Mouse (Mus musculus): ENCODE data around the gene Ccdc194.

The Ccdc194 gene

GRCm38 (mm10) chr8:71474785-71475701, 50.5 kb downstream of the Ccdc194 start:
- no peak for DNase-seq

DNA sequence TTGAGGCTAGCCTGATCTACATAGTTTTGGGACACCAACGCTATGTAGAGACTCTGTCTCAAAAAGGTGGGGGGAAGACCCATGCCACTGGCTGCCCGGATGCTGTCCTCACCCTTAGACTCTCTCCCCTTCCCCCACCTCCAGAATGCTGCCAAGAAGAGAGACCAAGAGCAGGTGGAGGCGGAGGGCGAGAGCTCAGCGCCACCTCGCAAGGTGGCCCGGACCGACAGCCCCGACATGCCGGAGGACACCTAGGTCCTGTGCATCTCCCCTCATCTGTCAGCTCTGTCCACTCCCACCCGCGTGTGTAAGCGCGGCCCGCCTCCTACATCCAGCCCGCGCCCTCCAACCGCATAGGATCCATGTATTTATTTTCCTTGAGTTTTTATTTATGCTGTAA, 51.2 kb downstream of the Ccdc194 start:
- DNase-seq: no peak

- DNase-seq: no peak
Observed at GRCm38 (mm10) chr8:71472601-71473386, 52.7 kb downstream of the Ccdc194 start.

GRCm38 (mm10) chr8:71471861-71472260, 53.6 kb downstream of the Ccdc194 start:
- DNase-seq: no peak

DNA sequence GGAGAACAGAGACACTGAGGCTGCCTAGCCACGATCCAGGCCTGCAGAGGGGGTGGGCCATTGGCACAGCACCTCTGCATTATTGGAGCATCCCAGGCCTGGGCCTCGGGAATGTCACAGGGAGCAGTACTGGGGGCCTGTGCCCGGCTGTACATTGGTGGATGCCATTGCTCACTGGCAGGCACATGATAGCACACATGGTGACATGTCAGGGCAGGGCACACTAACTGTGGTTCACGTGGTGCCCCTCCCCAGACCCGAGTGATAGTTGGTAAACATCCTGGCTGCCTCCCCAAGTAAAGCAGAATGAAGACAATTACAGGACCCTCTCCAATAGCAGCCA, 54.6 kb downstream of the Ccdc194 start:
- DNase-seq: no peak

DNA sequence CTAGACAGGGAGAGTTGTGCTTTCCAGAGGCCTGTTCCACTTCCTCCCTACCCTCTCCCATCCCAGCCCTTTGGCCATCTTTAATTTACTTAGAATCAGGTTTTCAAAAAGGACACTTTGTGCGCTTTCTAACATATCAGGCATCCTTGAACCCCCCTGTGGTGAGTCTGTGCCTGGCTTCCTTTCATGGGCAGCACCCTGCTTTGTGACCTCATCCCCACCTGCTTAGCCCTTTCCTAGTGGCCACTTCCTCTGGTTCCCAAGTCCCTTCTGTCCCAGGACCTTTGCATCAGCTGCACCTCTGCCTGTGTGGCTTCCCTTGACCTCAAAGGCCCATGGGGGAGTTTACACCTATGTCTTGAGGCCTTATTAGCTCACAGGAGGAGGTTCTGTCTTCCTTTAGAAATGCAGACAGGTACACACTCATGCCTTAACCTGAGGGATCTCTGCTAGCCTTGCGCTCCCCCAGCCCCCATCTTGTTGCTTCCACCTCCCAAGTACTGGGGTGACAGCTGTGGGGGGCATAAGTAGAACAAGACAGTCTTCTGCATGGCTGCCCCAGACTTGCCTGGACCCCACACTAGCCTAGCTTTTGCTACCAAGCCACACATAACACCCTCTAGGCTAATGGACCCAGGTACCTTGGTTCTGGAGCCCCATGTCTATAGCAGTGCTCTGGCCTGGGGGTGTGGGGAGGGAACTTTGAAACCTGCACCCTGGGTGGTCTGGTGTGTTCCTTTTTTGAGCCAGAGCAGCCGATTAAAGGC, 55.2 kb downstream of the Ccdc194 start:
- DNase-seq: no peak
